Mouse (Mus musculus) neural tube, embryonic 11.5 days (tissue): ENCODE data around the gene Chtf18. TPM values are rescaled to one million over a fixed set of nuclear protein-coding genes. Genes with fewer than 3 reads are reported as not detected.

ENCODE experiments used
- ATAC-seq: fragments of 200-750 bp; cut with Nextera tagmentation; 2 replicates; pipeline ENCODE4 v1.8.0; 2017; ENCODE audit warnings: moderate number of reproducible peaks, mild to moderate bottlenecking, moderate TSS enrichment, moderate library complexity; ENCODE audit not compliant: insufficient read depth, low FRiP score, low TSS enrichment
- DNase-seq: peaks from one replicate; pipeline ENCODE4 v3.0.0-alpha.2; 2015; ENCODE audit warnings: low spot score
- H3K27ac ChIP-seq: fragments of 300-500 bp; sonication (generic); 2 replicates; pipeline ENCODE4 v1.5.1; 2014; ENCODE audit warnings: low read depth, mild to moderate bottlenecking, low read length
- H3K27me3 ChIP-seq: fragments of 300-500 bp; sonication (generic); 2 replicates; pipeline ENCODE4 v1.6.1; 2014; ENCODE audit warnings: mild to moderate bottlenecking, low read length, mixed read lengths; ENCODE audit not compliant: control insufficient read depth, insufficient read depth
- H3K36me3 ChIP-seq: fragments of 300-500 bp; sonication (generic); 2 replicates; pipeline ENCODE4 v1.6.1; 2014; ENCODE audit warnings: mild to moderate bottlenecking, low read length, moderate library complexity, mixed read lengths; ENCODE audit not compliant: control insufficient read depth, insufficient read depth
- H3K4me1 ChIP-seq: fragments of 300-500 bp; sonication (generic); 2 replicates; pipeline ENCODE4 v1.6.1; 2014; ENCODE audit warnings: low read length, mixed read lengths; ENCODE audit not compliant: control insufficient read depth, insufficient read depth
- H3K4me2 ChIP-seq: fragments of 300-500 bp; sonication (generic); 2 replicates; pipeline ENCODE4 v1.6.1; 2014; ENCODE audit warnings: low read depth, mild to moderate bottlenecking, moderate library complexity
- H3K4me3 ChIP-seq: fragments of 300-500 bp; sonication (generic); 2 replicates; pipeline ENCODE4 v1.5.1; 2014; ENCODE audit warnings: low read depth, low read length
- H3K9ac ChIP-seq: fragments of 300-500 bp; sonication (generic); 2 replicates; pipeline ENCODE4 v1.6.1; 2014; ENCODE audit warnings: mild to moderate bottlenecking, low read length
- H3K9me3 ChIP-seq: fragments of 300-500 bp; sonication (generic); 2 replicates; pipeline ENCODE4 v1.6.1; 2016; ENCODE audit warnings: low read length; ENCODE audit not compliant: control insufficient read depth
- WGBS: fragments of 180-500 bp; shearing (Covaris S2); extraction: QIAGEN DNeasy Blood & Tissue Kit; methylation state at CpG from one replicate; pipeline ENCODE4 v1.1.7; 2014; 5-methylcytosine and 5-hydroxymethylcytosine counted together
- polyA plus RNA-seq: library from polyadenylated mRNA; unstranded; fragments of >200 nt; fragmentation: Nextera tagmentation; extraction: Ambion mirVana; gene quantifications from 2 replicates; pipeline ENCODE4 v1.2.1, GENCODE M21; 2014

Chtf18 gene
- polyA plus RNA-seq, 1 experiment from 2014 or later: 22.5 TPM

DNA sequence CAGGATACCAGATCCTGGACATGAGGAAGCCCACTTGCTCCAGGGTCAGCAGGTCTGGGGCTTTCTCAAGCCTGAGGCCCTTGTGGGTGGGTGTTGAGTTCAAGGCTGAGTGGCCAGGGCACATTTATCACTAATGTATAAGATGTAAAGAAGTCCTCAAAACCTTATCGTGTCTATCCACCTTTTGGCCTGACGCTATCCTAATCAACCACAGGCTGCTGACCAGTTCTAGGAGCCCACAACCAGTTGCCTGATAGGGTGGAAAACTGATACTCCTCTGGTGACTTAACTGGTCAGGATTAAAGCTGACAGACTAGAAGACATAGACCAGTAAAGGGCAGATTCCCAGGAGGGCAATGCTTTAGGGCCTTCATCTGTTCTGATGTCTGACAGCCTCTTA is 17.2 kb downstream of the Chtf18 start:
- Histone ChIP-seq H3K27me3 (no peaks in the 10 kb centered on the region), H3K4me2 (no peak overlapping the region), H3K27ac (no peak overlapping the region), H3K4me3 (no peak overlapping the region), H3K9ac (no peak overlapping the region), H3K36me3 (no peaks in the 10 kb centered on the region), H3K4me1 (no peaks in the 10 kb centered on the region), H3K9me3 (no peaks in the 10 kb centered on the region)
- WGBS: 83% methylated on average over 2 of the region's 2 CpGs
- ATAC-seq (no peak), DNase-seq (no peak)

DNA sequence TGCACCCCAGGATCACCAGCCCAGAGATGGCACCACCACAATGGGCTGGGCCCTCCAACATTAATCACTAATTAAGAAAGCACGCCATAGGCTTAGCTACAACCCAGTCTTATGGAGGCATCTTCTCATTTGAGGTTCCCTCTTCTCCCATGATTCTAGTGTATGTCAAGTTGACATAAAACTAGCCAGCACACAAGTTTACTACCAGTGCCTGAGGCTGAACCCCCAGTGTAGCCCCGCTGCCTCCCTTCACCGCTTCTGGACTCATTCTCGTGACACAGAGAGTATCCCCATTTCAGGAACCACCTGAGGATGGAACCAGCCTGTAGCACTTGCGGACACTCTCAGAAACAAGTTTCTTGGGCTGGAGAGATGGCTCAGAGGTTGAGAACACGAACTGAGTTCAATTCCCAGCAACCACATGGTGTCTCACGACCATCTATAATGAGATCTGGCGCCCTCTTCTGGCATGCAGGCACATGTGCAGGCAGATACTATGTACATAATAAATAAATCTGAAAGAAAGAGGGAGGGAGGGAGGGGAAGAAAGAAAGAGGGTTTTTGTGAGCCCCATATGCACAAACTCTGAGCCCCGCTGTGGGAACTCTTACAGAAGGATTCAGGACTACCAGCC is 26.2 kb downstream of the Chtf18 start:
- H3K36me3 ChIP-seq: no peaks in the 10 kb centered on the region
- no peaks in the 10 kb centered on the region for H3K27me3 ChIP-seq
- H3K4me1 ChIP-seq: no peaks in the 10 kb centered on the region
- WGBS: 57% methylated on average over 9 of the region's 9 CpGs
- H3K4me3 ChIP-seq: no peak overlapping the region
- H3K4me2 ChIP-seq: no peak overlapping the region
- no peak for ATAC-seq
- no peak overlapping the region for H3K27ac ChIP-seq
- DNase-seq: no peak
- no peaks in the 10 kb centered on the region for H3K9me3 ChIP-seq
- H3K9ac ChIP-seq: no peak overlapping the region

GRCm38 (mm10) chr17:25698446-25698845 is 28.8 kb downstream of the Chtf18 start:
- Histone ChIP-seq H3K4me3 (no peak overlapping the region), H3K27ac (no peak overlapping the region), H3K4me2 (no peak overlapping the region), H3K9ac (no peak overlapping the region), H3K27me3 (no peaks in the 10 kb centered on the region), H3K4me1 (no peaks in the 10 kb centered on the region), H3K9me3 (no peaks in the 10 kb centered on the region), H3K36me3 (no peaks in the 10 kb centered on the region)
- peak; percentile 82 for DNase-seq
- 17% methylated on average over 7 of the region's 7 CpGs for WGBS
- ATAC-seq: no peak

- no peaks in the 10 kb centered on the region for H3K4me1 ChIP-seq
- DNase-seq (no peak), ATAC-seq (no peak)
- no peak overlapping the region for H3K4me3 ChIP-seq
- no peaks in the 10 kb centered on the region for H3K27me3 ChIP-seq
- no peak overlapping the region for H3K4me2 ChIP-seq
- no peaks in the 10 kb centered on the region for H3K36me3 ChIP-seq
- H3K27ac ChIP-seq: no peak overlapping the region
- no peak overlapping the region for H3K9ac ChIP-seq
- H3K9me3 ChIP-seq: no peaks in the 10 kb centered on the region
- 39% methylated on average over 1 of the region's 1 CpGs for WGBS
Measured at GRCm38 (mm10) chr17:25696263-25696662, 31.0 kb downstream of the Chtf18 start.

- Histone ChIP-seq H3K27ac (no peak overlapping the region), H3K36me3 (no peaks in the 10 kb centered on the region), H3K4me2 (no peak overlapping the region), H3K9ac (no peak overlapping the region), H3K27me3 (no peaks in the 10 kb centered on the region), H3K4me1 (no peaks in the 10 kb centered on the region), H3K4me3 (no peak overlapping the region), H3K9me3 (no peaks in the 10 kb centered on the region)
- DNase-seq: no peak
- WGBS: 86% methylated on average over 4 of the region's 4 CpGs
- ATAC-seq: no peak
Measured at GRCm38 (mm10) chr17:25688922-25689321, 38.3 kb downstream of the Chtf18 start.

- Histone ChIP-seq H3K4me3 (no peak overlapping the region), H3K4me2 (no peak overlapping the region), H3K9me3 (no peaks in the 10 kb centered on the region), H3K27me3 (no peaks in the 10 kb centered on the region), H3K36me3 (no peaks in the 10 kb centered on the region), H3K9ac (no peak overlapping the region), H3K27ac (no peak overlapping the region), H3K4me1 (no peaks in the 10 kb centered on the region)
- WGBS: 51% methylated on average over 7 of the region's 7 CpGs
- ATAC-seq (no peak), DNase-seq (peak; percentile 56)
Measured at GRCm38 (mm10) chr17:25686323-25686722, 40.9 kb downstream of the Chtf18 start.

DNA sequence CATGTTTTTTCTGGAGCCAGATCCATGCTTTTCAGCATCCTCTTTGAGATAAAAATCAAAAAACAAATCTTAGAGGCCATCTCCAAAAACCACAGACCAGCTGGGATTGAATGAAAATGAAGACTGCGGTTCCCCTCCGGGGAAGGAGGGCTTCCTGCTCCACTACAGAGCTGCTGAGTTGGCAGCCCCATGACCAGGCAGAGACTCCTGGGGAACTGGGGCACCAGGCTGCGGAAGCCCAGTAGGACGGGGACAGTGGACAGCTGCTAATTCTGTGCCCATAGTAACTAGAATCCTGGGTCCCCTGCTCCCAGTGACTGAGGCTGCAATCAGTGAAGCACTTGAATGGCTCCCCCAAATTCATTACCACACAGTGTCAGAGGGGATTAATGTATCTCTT is 45.6 kb downstream of the Chtf18 start:
- 86% methylated on average over 4 of the region's 4 CpGs for WGBS
- Histone ChIP-seq H3K27ac (no peak overlapping the region), H3K4me2 (no peak overlapping the region), H3K4me1 (peaks cover 6% of the 10 kb centered on the region; the same call in 1 of the 2 replicates), H3K9me3 (no peaks in the 10 kb centered on the region), H3K27me3 (no peaks in the 10 kb centered on the region), H3K4me3 (no peak overlapping the region), H3K9ac (no peak overlapping the region), H3K36me3 (no peaks in the 10 kb centered on the region)
- ATAC-seq: no peak
- DNase-seq: no peak

GRCm38 (mm10) chr17:25679818-25680217 is 47.4 kb downstream of the Chtf18 start:
- Histone ChIP-seq H3K4me3 (no peak overlapping the region), H3K36me3 (no peaks in the 10 kb centered on the region), H3K9me3 (no peaks in the 10 kb centered on the region), H3K4me2 (no peak overlapping the region), H3K9ac (peak overlapping the region; percentile 1; the same call in 1 of the 2 replicates), H3K4me1 (peaks cover 6% of the 10 kb centered on the region; the same call in 1 of the 2 replicates), H3K27ac (no peak overlapping the region), H3K27me3 (no peaks in the 10 kb centered on the region)
- WGBS: 2% methylated on average over 5 of the region's 5 CpGs
- no peak for ATAC-seq
- DNase-seq: no peak

DNA sequence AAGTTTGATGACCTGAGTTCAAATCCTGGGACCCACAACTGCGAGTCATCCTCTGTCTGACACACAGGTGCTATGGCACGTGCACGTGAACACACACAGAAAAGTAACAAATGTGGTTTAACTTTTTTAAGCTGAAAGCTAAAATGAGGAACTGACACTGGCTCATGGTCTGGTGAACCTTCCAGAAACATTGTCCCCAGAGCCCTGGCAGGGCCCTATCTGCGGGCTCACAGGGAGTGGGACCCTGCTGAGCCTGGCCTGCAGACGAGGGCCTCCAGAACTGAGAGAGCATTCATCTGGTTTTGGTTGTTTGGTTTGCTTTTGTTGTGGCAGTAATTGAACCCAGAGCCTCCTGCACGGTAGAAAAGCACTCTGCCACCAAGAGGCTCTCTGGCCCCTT is 49.2 kb downstream of the Chtf18 start:
- H3K4me1 ChIP-seq: peaks cover 6% of the 10 kb centered on the region; the same call in 1 of the 2 replicates
- 53% methylated on average over 6 of the region's 6 CpGs for WGBS
- ATAC-seq: no peak
- no peaks in the 10 kb centered on the region for H3K36me3 ChIP-seq
- no peaks in the 10 kb centered on the region for H3K27me3 ChIP-seq
- no peak overlapping the region for H3K4me2 ChIP-seq
- no peak overlapping the region for H3K4me3 ChIP-seq
- H3K27ac ChIP-seq: no peak overlapping the region
- no peak overlapping the region for H3K9ac ChIP-seq
- no peak for DNase-seq
- no peaks in the 10 kb centered on the region for H3K9me3 ChIP-seq
